Mouse (Mus musculus) cerebellum, adult 18-20 months (tissue): ENCODE measurements around the gene Myrfl.

Source experiments
- DNase-seq, 2 experiments: peaks; one replicate each; pipeline ENCODE4 v3.0.0; 2021

Gene Myrfl

GRCm38 (mm10) chr10:116813150-116813549 is 83.6 kb downstream of the Myrfl start:
- DNase-seq: no peak

GRCm38 (mm10) chr10:116810738-116811137 is 86.0 kb downstream of the Myrfl start:
- no peak for DNase-seq

DNA sequence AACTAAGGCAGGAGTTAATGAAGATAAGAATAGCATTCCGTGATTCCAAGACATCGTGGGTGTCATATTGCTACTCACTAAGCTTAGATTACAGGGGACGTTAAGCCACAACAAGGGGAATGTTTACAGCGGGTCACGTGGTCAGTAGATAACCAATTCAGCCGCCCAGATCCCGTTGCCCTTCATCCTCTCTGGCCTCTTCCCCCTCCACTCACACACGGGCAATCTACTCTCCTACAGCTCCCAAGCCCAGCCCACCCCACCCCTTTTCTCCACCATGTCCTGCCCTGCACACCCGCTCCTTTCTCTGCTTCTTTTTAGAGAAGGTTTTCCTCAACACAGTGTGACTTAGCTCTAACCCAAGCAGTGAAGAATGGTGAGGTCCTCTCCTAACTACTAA is 87.3 kb downstream of the Myrfl start:
- DNase-seq: no peak

- DNase-seq: no peak
Measured at GRCm38 (mm10) chr10:116808556-116809353, 88.0 kb downstream of the Myrfl start.

DNA sequence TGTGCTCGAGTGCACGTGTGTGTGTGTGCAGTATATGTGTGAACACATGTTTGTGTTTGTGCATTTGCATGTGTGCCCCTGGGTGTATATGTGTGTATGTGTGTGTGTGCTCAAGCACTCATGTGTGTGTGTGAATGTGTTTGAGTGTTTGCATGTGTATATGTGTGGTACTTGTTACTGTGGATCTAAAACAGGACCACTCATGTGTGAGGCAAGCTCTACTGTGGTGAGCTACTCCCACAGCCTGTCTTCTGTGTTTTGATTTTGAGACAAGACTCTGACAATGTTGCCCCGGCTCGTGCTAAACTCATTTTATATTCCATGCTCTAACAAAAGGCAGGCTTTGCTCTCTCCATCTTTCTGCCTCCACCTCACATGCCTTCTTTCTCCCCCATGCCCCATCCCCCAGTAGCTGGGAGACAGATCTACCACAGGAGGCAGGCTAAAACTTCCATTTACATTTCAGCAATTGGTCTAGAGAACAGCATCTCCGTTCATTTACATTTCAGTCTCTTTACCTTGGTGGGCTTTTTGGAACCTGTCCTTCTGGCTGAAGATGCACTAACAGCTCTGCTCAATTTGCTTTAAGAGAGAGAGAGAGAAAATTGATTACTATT is 94.4 kb downstream of the Myrfl start:
- DNase-seq: no peak

DNA sequence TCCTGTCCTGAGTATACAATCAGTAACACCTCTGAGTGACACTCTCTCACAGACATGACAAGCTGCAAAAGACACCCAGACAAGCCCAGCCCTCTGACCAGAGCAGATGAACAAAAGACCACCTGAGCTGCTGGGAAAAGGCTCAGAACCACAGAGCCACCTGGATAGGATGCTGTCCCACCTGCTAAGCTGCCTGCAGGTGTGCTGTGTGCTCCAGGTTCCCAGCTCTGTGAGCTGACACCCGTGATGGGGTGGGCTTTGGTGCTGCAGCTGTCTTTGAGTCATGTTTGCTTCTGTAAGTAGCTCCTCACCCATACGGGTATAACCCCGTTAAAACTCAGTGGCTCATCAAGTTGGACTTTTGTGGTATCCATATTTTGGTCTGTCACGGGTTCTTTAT is 95.4 kb downstream of the Myrfl start:
- no peak for DNase-seq

GRCm38 (mm10) chr10:116796066-116796465 is 100.7 kb downstream of the Myrfl start:
- no peak for DNase-seq

DNA sequence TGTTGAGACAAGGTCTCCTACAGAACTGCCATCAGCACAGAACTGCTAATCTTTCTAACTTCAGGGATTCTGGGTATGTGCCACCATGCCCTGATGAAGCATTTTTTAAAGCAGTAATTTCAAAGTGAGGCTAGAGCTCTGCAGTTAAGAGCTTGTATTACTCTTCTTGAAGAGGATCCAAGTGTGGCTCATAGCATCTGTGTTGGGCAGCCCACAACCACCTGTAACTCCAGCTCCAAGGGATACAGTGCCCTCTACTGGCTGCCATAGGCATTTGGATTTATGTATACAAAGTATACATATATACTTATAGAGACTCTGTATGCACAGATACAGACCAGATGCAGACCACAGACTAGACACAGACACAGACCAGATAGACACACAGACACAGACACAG is 107.6 kb downstream of the Myrfl start:
- peak; percentile 25 to 35 for DNase-seq

GRCm38 (mm10) chr10:116788431-116788830 is 108.3 kb downstream of the Myrfl start:
- DNase-seq: no peak

GRCm38 (mm10) chr10:116784098-116784497 is 112.6 kb downstream of the Myrfl start:
- no peak for DNase-seq

DNA sequence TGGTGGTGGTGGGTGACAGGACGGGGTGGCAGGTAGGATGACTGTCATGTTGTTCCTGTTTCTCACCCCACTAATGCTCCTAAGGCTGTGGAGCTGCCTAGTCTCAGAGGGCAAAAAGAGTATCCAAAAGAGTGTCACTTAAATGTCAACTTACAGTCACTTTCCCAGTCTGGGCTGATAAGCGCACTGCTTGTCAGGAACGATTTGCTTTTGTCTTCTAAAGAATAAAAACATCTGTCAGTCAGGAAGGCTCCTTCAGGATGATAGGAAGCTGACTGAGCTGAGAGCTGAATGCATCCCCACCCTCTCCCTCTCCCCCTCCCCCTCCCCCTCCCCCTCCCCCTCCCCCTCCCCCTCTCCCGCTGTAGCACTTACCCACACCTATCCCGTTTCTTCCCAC is 113.7 kb downstream of the Myrfl start:
- DNase-seq: no peak

GRCm38 (mm10) chr10:116777947-116778346 is 118.8 kb downstream of the Myrfl start:
- DNase-seq: peak; percentile 42 to 47

DNA sequence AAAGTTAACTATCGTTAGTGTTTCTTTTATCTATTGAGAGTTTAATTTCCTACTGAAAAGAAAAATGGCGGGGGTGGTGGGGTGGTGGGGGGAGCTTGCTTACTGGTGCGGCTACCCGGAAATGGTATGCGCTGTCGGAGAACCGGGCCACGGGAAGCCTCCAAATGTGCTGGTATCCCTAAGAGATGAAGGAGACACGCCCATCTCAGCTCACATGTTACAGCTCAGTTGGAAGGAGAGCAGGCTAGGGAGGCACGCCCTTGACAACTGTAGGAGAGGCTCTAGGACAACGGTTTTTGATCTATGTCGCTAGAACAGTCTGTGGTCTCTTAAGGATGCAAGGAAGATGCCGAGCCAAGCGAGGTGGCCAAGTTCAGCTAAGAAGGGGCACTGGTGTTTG is 119.9 kb downstream of the Myrfl start:
- no peak for DNase-seq

DNA sequence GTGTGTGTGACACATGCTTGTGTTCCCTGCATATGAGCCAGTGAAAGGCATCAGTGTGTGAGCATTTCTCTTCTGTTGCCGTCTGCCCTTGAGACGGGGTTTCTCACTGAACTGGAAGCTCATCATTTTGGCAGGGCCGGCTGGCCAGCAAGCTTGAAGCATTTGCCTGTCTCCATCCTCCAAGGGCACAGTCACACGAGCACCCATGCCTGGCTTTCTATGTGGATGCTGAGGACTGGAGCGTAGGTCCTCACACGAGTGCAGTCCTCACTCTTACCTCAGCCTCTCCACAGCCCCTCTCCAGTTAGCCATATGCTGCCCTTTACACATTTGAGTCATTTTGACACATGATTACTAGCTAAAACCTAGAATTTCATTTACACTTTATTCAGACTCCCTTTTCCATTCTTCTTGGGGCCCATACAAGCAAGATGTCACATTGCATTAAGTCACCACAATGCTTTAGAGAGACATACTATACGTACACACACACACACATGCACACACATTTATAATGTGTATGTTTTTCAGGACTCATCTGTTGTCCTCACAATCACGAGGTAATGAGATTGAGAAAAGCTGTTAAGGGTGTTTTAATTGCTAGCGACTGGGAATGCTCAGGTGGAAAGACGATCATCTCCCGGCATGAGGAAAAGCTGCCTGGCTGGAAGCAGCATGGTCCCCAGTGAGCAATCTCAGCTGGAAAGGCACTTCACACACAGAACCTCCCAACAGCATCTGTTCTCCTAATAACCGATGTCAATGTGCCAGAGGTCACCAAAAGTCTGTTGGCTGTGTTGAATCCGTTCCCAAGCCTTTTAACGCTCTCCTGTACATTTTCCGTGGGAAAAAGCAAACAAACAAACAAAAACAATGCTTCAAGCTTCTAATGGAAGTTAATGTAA is 122.6 kb downstream of the Myrfl start:
- DNase-seq: peak; percentile 62 to 68

- DNase-seq: peak; percentile 50 to 61
Measured at GRCm38 (mm10) chr10:116771215-116771935, 125.3 kb downstream of the Myrfl start.

- peak in 1 of 2 experiments; percentile 42 for DNase-seq
Measured at GRCm38 (mm10) chr10:116768642-116769041, 128.1 kb downstream of the Myrfl start.

GRCm38 (mm10) chr10:116766525-116766924 is 130.2 kb downstream of the Myrfl start:
- no peak for DNase-seq

- DNase-seq: no peak
Measured at GRCm38 (mm10) chr10:116761476-116762068, 135.1 kb downstream of the Myrfl start.

DNA sequence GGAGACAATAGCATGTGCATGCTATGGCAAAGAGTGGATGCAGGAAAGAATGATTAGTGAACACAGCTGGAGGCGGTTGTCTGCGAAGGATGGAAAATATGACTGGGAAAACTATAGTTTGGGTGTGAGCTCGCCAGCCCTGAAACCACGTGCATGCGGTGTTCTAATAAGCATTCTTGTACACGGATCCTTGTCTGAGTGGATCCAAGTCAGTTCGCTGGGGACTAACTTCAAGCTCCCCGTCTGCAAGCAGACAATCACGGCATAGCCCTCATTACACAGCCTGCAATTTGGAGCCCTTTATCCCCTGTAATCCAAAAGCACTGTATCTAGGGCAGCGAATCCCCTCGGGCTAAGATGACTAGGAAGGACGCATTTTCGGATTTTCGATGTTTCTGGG is 136.2 kb downstream of the Myrfl start:
- DNase-seq: no peak

- no peak for DNase-seq
Measured at GRCm38 (mm10) chr10:116759816-116760215, 136.9 kb downstream of the Myrfl start.

- DNase-seq: peak; percentile 82 to 92
Measured at GRCm38 (mm10) chr10:116755881-116756581, 140.7 kb downstream of the Myrfl start.

DNA sequence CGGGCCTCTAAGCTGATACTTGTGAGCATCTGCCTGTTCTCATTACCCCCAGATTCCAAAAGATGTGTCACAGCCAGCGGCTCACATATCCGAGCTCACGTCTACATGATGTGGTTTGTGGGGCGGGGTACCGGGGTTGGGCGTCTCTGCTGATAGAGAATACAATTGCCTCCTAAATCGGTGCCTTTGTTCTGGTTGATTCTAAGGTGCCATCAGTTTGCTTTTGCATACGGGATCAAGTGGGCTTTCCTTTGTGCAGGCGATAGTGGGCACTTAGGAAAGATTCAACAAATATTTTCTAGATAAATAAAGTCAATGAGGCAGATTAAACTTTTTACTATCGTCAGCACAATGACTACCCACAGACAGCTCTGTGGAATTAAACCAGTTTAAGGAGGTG is 141.8 kb downstream of the Myrfl start:
- no peak for DNase-seq
